8 mouse cellular contexts compared by ENCODE assay signal in genomic region chr11:114873022-114873817, GRCm38 (mm10). TPM values are rescaled to one million over a fixed set of nuclear protein-coding genes. Genes with fewer than 3 reads are reported as not detected.
DNase-seq lines count a peak whose midpoint lies in the region; ATAC-seq and TF ChIP-seq lines count a peak whose summit lies in the region.

No protein-coding gene starts in this region.

- 18% methylated on average over 6 of the region's 6 CpGs for WGBS in heart, embryonic 15.5 days
- WGBS in embryonic facial prominence, embryonic 15.5 days, result 19% methylated on average over 6 of the region's 6 CpGs

- TF ChIP-seq POLR2A in CH12.LX (IDR thresholded peaks at IDR 0.05; ENCODE audit: low read depth, low read length), result no peak

- TF ChIP-seq EP300 in CH12.LX (IDR thresholded peaks at IDR 0.05; ENCODE audit: low read length), result no peak

- H3K4me1 ChIP-seq in heart, embryonic 15.5 days (replicated peaks), result peaks cover 15% of the 10 kb centered on the region
- H3K4me1 ChIP-seq in CH12.LX (ENCODE audit: control insufficient read depth in 1 of 2, insufficient read depth in 2 of 2), result peaks cover 28 to 71% of the 10 kb centered on the region in 2 experiments
- H3K4me1 ChIP-seq in embryonic facial prominence, embryonic 15.5 days, result peaks cover 33% of the 10 kb centered on the region

- no peak for DNase-seq in heart, adult 9 months (ENCODE audit: low spot score in 2 of 2)
- DNase-seq in CH12.LX (ENCODE audit: extremely low read depth), result peak; percentile 45
- peak; percentile 75 for DNase-seq in naive thymus-derived CD4-positive, alpha-beta T cell, adult 2 months (ENCODE audit: low read depth)
- DNase-seq in cerebellum, adult 9-10 months, result no peak
- DNase-seq in spleen, postnatal 14 days (ENCODE audit: low spot score in 2 of 2), result no peak
- DNase-seq in cerebellum, adult 9-11 months, result no peak

- no peaks in the 10 kb centered on the region for H3K79me2 ChIP-seq in CH12.LX (replicated peaks; ENCODE audit: control insufficient read depth, extremely low read depth, insufficient read depth, poor library complexity, severe bottlenecking)

- H3K4me3 ChIP-seq in heart, embryonic 15.5 days, result no peak overlapping the region
- H3K4me3 ChIP-seq in CH12.LX (replicated peaks in 1 of 3; ENCODE audit: low read depth in 2 of 3, low read length in 2 of 3, poor library complexity in 1 of 3), result no peak overlapping the region
- no peak overlapping the region for H3K4me3 ChIP-seq in embryonic facial prominence, embryonic 15.5 days (replicated peaks)

- no peaks in the 10 kb centered on the region for H3K9me3 ChIP-seq in heart, embryonic 15.5 days (replicated peaks)
- H3K9me3 ChIP-seq in CH12.LX (replicated peaks; ENCODE audit: low read length), result no peaks in the 10 kb centered on the region
- no peaks in the 10 kb centered on the region for H3K9me3 ChIP-seq in embryonic facial prominence, embryonic 15.5 days (replicated peaks)

- H3K27me3 ChIP-seq in heart, embryonic 15.5 days, result no peaks in the 10 kb centered on the region
- H3K27me3 ChIP-seq in CH12.LX (replicated peaks), result no peaks in the 10 kb centered on the region
- H3K27me3 ChIP-seq in embryonic facial prominence, embryonic 15.5 days, result no peaks in the 10 kb centered on the region

- peak overlapping the region; percentile 53 for H3K27ac ChIP-seq in heart, embryonic 15.5 days
- H3K27ac ChIP-seq in CH12.LX (ENCODE audit: insufficient read depth, low read depth), result no peak overlapping the region
- H3K27ac ChIP-seq in embryonic facial prominence, embryonic 15.5 days (replicated peaks), result peak overlapping the region; percentile 68

- H3K36me3 ChIP-seq in heart, embryonic 15.5 days, result no peaks in the 10 kb centered on the region
- no peaks in the 10 kb centered on the region for H3K36me3 ChIP-seq in CH12.LX (replicated peaks in 1 of 2; ENCODE audit: control insufficient read depth in 1 of 2, insufficient read depth in 1 of 2, low read length in 1 of 2)
- peaks cover 32% of the 10 kb centered on the region for H3K36me3 ChIP-seq in embryonic facial prominence, embryonic 15.5 days

- ATAC-seq in heart, embryonic 15.5 days (replicated peaks; ENCODE audit: insufficient number of reproducible peaks, insufficient read depth, low FRiP score, low read depth), result peak; percentile 38; the same call in 1 of the 2 replicates
- peak; percentile 35; the same call in 1 of the 2 replicates for ATAC-seq in embryonic facial prominence, embryonic 15.5 days (ENCODE audit: insufficient number of reproducible peaks, low FRiP score, low TSS enrichment, low read depth)

- H3K9ac ChIP-seq in heart, embryonic 15.5 days, result no peak overlapping the region
- no peak overlapping the region for H3K9ac ChIP-seq in CH12.LX (ENCODE audit: insufficient read depth, low read depth)
- no peak overlapping the region for H3K9ac ChIP-seq in embryonic facial prominence, embryonic 15.5 days

- no peak overlapping the region for H3K4me2 ChIP-seq in heart, embryonic 15.5 days
- no peak overlapping the region for H3K4me2 ChIP-seq in CH12.LX (ENCODE audit: insufficient read depth, low read depth, poor library complexity, severe bottlenecking)
- H3K4me2 ChIP-seq in embryonic facial prominence, embryonic 15.5 days (replicated peaks), result no peak overlapping the region

- no peak for TF ChIP-seq CTCF in CH12.LX (conservative IDR thresholded peaks at IDR 0.05 in 1 of 2, IDR thresholded peaks at IDR 0.05 in 1 of 2; ENCODE audit: low read depth in 2 of 2, low read length in 2 of 2)

- dilution Hi-C loops in CH12.LX (cut with MboI; ENCODE audit: extremely low pct_ligation_motif_present, extremely low pct_unique_long_range_greater_than_20kb, low sequenced_read_pairs), result no loop called here

- no peak for TF ChIP-seq RAD21 in CH12.LX (IDR thresholded peaks at IDR 0.05; ENCODE audit: low read depth, low read length)

- in situ Hi-C loops in CH12.LX (cut with MboI; ENCODE audit: low pct_ligation_motif_present, low pct_unique_long_range_greater_than_20kb, low sequenced_read_pairs), result no loop called here

TF ChIP-seq in CH12.LX, 34 proteins besides CTCF, POLR2A, EP300 and RAD21:
- TF ChIP-seq NELFE (IDR thresholded peaks at IDR 0.05; ENCODE audit: low read depth, low read length) (no peak), HCFC1 (IDR thresholded peaks at IDR 0.05; ENCODE audit: low read depth, low read length) (no peak), USF1 (IDR thresholded peaks at IDR 0.05; ENCODE audit: low read depth, low read length) (no peak), POLR2AphosphoS2 (IDR thresholded peaks at IDR 0.05; ENCODE audit: low read depth, low read length) (no peak), MEF2A (IDR thresholded peaks at IDR 0.05; ENCODE audit: borderline replicate concordance, low read depth, low read length) (no peak), ZKSCAN1 (IDR thresholded peaks at IDR 0.05; ENCODE audit: borderline replicate concordance, low read depth, low read length) (no peak), MYC (IDR thresholded peaks at IDR 0.05; ENCODE audit: low read depth, low read length) (no peak), JUND (conservative IDR thresholded peaks at IDR 0.05; ENCODE audit: low read depth, low read length) (no peak), ELF1 (IDR thresholded peaks at IDR 0.05; ENCODE audit: low read depth, low read length) (peak; percentile 21; the same call in 1 of the 2 replicates), BHLHE40 (IDR thresholded peaks at IDR 0.05; ENCODE audit: low read depth, low read length) (no peak), MAFK (IDR thresholded peaks at IDR 0.05; ENCODE audit: insufficient replicate concordance, low read length) (no peak), MXI1 (IDR thresholded peaks at IDR 0.05; ENCODE audit: low read depth, low read length) (no peak), JUN (IDR thresholded peaks at IDR 0.05; ENCODE audit: insufficient read depth, low read depth, low read length) (no peak), SMC3 (IDR thresholded peaks at IDR 0.05; ENCODE audit: low read depth, low read length) (no peak), MAZ (IDR thresholded peaks at IDR 0.05; ENCODE audit: low read depth, low read length) (0 out of 2 replicates have a peak, but pooled peaks have one; percentile 31), ZMIZ1 (IDR thresholded peaks at IDR 0.05; ENCODE audit: low read depth, low read length) (no peak)

RNA-seq across cellular contexts. Expression of gene Cd300a, which starts 16.6 kb away (rescaled TPM):
- 0.82 and 2.2 TPM in 2 replicates for polyA plus RNA-seq in heart, embryonic 15.5 days (2015; fragmentation: Nextera tagmentation; extraction: Ambion mirVana)
- total RNA-seq in CH12.LX (2012; rRNA removed) (0.13 and 0.17 TPM in 2 replicates), CH12.LX (2014; rRNA removed) (0.18 and 0.32 TPM in 2 replicates)
- 1.0 TPM in 2 replicates for polyA plus RNA-seq in CH12.LX (2012; ENCODE audit: insufficient read length, low read depth)
- 1.6 and 1.8 TPM in 2 replicates for polyA plus RNA-seq in embryonic facial prominence, embryonic 15.5 days (2015; fragmentation: Nextera tagmentation; extraction: Ambion mirVana)

RNA-seq across cellular contexts. Expression of gene Gprc5c, which starts 22.3 kb away (rescaled TPM):
- polyA plus RNA-seq in heart, embryonic 15.5 days (2015; fragmentation: Nextera tagmentation; extraction: Ambion mirVana), result 12.4 and 19.8 TPM in 2 replicates
- not detected in 2 replicates for total RNA-seq in CH12.LX (2012; rRNA removed)
- total RNA-seq in CH12.LX (2014; rRNA removed), result not detected in 2 replicates
- not detected in 2 replicates for polyA plus RNA-seq in CH12.LX (2012; ENCODE audit: insufficient read length, low read depth)
- 40.4 and 45.4 TPM in 2 replicates for polyA plus RNA-seq in embryonic facial prominence, embryonic 15.5 days (2015; fragmentation: Nextera tagmentation; extraction: Ambion mirVana)

Comparison
In these comparisons a context has a peak if more than half of its experiments do, and no peak if none do; other contexts are left out.
1. DNase-seq: peak in CH12.LX (single experiment) and naive thymus-derived CD4-positive, alpha-beta T cell, adult 2 months (single experiment); none in heart, adult 9 months (0 of 2), cerebellum, adult 9-10 months (single experiment), spleen, postnatal 14 days (0 of 2) and cerebellum, adult 9-11 months (single experiment).
2. RNA of gene Gprc5c, which starts 22.3 kb away (polyA plus RNA-seq): 40.4 to 45.4 TPM in embryonic facial prominence, embryonic 15.5 days and 12.4 to 19.8 TPM in heart, embryonic 15.5 days; not detected in CH12.LX; every median in the first group is over 10 times any median in the second.